Mouse (Mus musculus) brown adipose tissue, adult 24 weeks (tissue): ENCODE results near the gene Itgb5. TPM values are rescaled to one million over a fixed set of nuclear protein-coding genes. Genes with fewer than 3 reads are reported as not detected.

Experiments used
- H3K27ac ChIP-seq: fragments of 200-500 bp; replicated peaks from 2 replicates; pipeline ENCODE4 v1.5.1; 2012; ENCODE audit warnings: low read depth, mild to moderate bottlenecking, low read length
- H3K4me1 ChIP-seq: fragments of 200-500 bp; 2 replicates; pipeline ENCODE4 v1.6.1; 2012; ENCODE audit warnings: low read length, mixed read lengths; ENCODE audit not compliant: control insufficient read depth, insufficient read depth, insufficient read length
- H3K4me3 ChIP-seq: fragments of 200-500 bp; 2 replicates; pipeline ENCODE4 v1.5.1; 2012; ENCODE audit warnings: low read depth, mild to moderate bottlenecking, low read length, moderate library complexity; ENCODE audit not compliant: insufficient read depth
- polyA plus RNA-seq: library from polyadenylated mRNA; stranded (reverse); fragments of >200 nt; gene quantifications from 2 replicates; pipeline ENCODE4 v1.2.4, GENCODE M21; 2012; ENCODE audit not compliant: missing spikeins, insufficient read depth, insufficient read length

Gene Itgb5
- polyA plus RNA-seq, 1 experiment, result 42.1 TPM

- H3K4me3 ChIP-seq, result no peak overlapping the region
- no peak overlapping the region for H3K27ac ChIP-seq
- H3K4me1 ChIP-seq, result no peaks in the 10 kb centered on the region
Measured at GRCm38 (mm10) chr16:33820269-33821178, 8.9 kb upstream of the Itgb5 start.

GRCm38 (mm10) chr16:33824603-33825002, 4.9 kb upstream of the Itgb5 start:
- Histone ChIP-seq H3K27ac (no peak overlapping the region), H3K4me1 (no peaks in the 10 kb centered on the region; the same call in 1 of the 2 replicates), H3K4me3 (no peak overlapping the region)

- Histone ChIP-seq H3K27ac (no peak overlapping the region), H3K4me1 (no peaks in the 10 kb centered on the region; the same call in none of the 2 replicates), H3K4me3 (no peak overlapping the region)
Measured at GRCm38 (mm10) chr16:33828496-33828895, 969 bp upstream of the Itgb5 start.

GRCm38 (mm10) chr16:33829842-33830511, 512 bp downstream of the Itgb5 start:
- Histone ChIP-seq H3K4me3 (peak overlapping the region; percentile 89), H3K27ac (0 out of 2 replicates have a peak overlapping the region, but pooled peaks have one; percentile 21), H3K4me1 (peaks cover 6% of the 10 kb centered on the region)

GRCm38 (mm10) chr16:33830512-33831105, 1.1 kb downstream of the Itgb5 start:
- Histone ChIP-seq H3K27ac (no peak overlapping the region), H3K4me1 (peaks cover 6% of the 10 kb centered on the region), H3K4me3 (peak overlapping the region; percentile 89)

- no peak overlapping the region for H3K4me3 ChIP-seq
- no peak overlapping the region for H3K27ac ChIP-seq
- H3K4me1 ChIP-seq, result peaks cover 12% of the 10 kb centered on the region
Measured at GRCm38 (mm10) chr16:33832057-33832456, 2.6 kb downstream of the Itgb5 start.

- Histone ChIP-seq H3K4me3 (peak overlapping the region; percentile 21; the same call in 1 of the 2 replicates), H3K4me1 (peaks cover 16% of the 10 kb centered on the region), H3K27ac (0 out of 2 replicates have a peak overlapping the region, but pooled peaks have one; percentile 21)
Measured at GRCm38 (mm10) chr16:33832728-33833428, 3.4 kb downstream of the Itgb5 start.

GRCm38 (mm10) chr16:33833429-33833753, 3.9 kb downstream of the Itgb5 start:
- H3K27ac ChIP-seq, result no peak overlapping the region
- H3K4me3 ChIP-seq, result peak overlapping the region; percentile 42
- H3K4me1 ChIP-seq, result peaks cover 19% of the 10 kb centered on the region

- Histone ChIP-seq H3K4me3 (peak overlapping the region; percentile 42), H3K4me1 (peaks cover 19% of the 10 kb centered on the region), H3K27ac (no peak overlapping the region; the same call in 1 of the 2 replicates)
Measured at GRCm38 (mm10) chr16:33833781-33834482, 4.5 kb downstream of the Itgb5 start.

- Histone ChIP-seq H3K4me3 (no peak overlapping the region), H3K4me1 (peaks cover 22% of the 10 kb centered on the region), H3K27ac (0 out of 2 replicates have a peak overlapping the region, but pooled peaks have one; percentile 18)
Measured at GRCm38 (mm10) chr16:33836676-33837075, 7.2 kb downstream of the Itgb5 start.

GRCm38 (mm10) chr16:33837191-33837590, 7.7 kb downstream of the Itgb5 start:
- no peak overlapping the region for H3K4me3 ChIP-seq
- H3K4me1 ChIP-seq, result peaks cover 22% of the 10 kb centered on the region
- peak overlapping the region; percentile 46 for H3K27ac ChIP-seq

GRCm38 (mm10) chr16:33840616-33841015, 11.2 kb downstream of the Itgb5 start:
- H3K27ac ChIP-seq, result no peak overlapping the region
- peaks cover 17% of the 10 kb centered on the region for H3K4me1 ChIP-seq
- H3K4me3 ChIP-seq, result no peak overlapping the region

GRCm38 (mm10) chr16:33842081-33842880, 12.8 kb downstream of the Itgb5 start:
- no peak overlapping the region for H3K27ac ChIP-seq
- peaks cover 10% of the 10 kb centered on the region; the same call in 1 of the 2 replicates for H3K4me1 ChIP-seq
- H3K4me3 ChIP-seq, result no peak overlapping the region
